Mouse (Mus musculus): Measurements from ENCODE around the gene Tsnaxip1.
"Not testable (repeated sequence)": the region's sequence is repeated elsewhere in the genome, so short reads cannot be mapped to it uniquely, and the experiment has no call there.

Gene Tsnaxip1

DNA sequence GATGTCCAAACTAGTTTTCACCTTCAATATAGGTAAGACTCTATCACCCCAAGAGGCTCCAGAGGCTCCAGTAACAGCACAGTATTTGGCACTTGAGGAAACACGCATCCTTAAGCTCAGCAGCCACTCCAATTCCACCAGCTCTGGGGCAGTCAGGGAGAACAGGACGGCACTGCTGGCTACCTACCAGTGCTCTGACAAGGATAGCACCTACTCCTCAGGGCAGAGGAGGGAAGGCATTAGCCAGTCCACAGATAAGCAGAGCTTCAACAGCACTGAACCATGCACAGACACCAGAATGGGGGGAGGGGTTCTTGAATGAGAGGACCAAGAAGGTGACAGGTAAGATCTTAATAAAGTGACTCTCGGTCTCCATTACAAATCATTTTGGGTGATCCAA lies 7.9 kb upstream of the Tsnaxip1 start:
- no peak for DNase-seq

DNA sequence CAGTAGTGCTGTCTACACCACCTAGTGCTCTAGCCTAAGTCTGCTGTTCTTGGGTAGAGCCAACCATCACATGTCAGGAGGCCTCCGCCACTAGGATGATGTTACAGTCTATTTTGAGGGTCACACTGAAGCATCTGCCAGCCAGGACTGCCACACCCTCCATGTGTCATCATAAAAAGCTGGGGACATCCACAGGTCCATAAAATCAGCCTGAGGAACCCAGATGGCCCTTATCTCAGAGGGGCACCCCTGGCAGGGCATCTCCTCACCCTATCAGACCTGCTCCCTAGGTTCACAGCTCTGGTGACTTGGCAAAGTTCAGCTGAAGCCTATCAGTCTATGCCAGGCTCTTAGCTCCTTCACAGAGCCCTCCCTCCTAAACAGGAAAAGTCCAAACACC lies 6.6 kb upstream of the Tsnaxip1 start:
- no peak for DNase-seq

DNA sequence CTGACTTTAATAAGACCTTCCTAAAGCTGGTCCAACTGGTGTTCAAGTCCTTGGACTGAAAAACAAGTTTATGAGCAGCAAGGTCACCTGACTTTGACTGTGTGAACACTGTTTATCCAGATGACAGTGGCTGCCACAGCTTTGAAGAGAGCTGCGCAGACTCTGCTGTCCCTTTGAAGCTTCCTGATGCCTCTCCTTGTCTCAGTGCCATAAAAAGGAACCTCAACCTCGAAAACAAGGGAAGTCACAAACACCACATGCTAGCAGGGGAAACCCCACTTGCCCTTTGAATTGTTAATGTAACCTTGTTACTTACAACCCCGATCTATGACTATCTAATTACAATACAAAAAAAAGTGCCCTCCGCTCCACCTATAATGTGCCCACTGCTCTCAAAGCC lies 2.0 kb upstream of the Tsnaxip1 start:
- DNase-seq = no peak

DNA sequence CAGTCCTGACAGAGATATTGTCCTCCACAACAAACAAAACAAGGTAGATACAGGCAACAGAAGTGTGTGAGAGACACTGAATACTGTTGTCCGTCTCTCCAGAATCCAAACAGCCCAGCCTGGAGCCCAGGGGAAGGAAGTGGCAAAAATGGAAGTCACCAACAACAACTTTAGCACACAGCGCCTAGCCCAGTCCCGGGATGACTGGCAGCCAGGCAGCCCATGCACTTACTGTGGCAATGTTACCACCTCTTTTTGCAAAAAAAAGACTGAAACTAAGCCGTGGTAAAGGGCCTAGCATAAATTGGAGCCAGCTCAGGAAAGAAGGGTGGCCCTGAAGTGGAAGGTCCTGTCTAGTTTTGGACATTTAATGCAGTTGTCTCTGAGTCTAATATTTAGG lies 1.2 kb upstream of the Tsnaxip1 start:
- DNase-seq = no peak

DNA sequence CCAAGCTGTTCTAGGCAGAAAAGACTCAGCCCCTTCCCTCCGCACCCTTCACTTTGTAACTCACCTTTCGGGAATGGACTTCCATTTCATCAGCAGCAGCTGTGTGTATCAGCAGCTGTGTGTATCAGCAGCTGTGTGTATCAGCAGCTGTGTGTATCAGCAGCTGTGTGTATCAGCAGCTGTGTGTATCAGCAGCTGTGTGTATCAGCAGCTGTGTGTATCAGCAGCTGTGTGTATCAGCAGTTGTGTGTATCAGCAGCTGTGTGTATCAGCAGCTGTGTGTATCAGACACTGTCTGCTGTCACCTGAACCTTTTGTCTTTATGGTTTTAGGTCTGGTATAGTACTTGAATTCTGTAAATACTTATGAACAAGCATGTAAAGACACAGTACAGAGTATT lies 6.2 kb downstream of the Tsnaxip1 start:
- not testable (repeated sequence) for DNase-seq

DNA sequence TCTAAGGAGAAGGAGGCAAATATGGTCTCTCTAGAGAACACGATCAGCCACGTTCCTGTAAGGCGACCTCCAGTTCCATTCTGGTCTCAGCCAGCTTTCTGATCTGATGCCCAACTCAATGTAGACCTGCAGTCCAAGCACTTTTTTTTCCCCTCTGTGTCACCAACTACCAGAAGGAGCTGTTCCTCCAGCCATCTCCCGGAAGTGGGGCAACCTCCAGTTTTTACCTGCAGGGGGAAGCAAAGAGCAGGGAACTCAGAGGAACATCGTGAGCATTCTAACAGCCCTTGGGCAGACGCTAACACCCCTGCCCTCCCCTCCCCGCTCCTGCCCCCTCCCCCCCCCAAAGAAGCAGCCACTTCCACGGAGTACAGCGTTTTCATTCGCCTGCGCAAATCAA lies 7.8 kb downstream of the Tsnaxip1 start:
- peak; percentile 44 for DNase-seq

DNA sequence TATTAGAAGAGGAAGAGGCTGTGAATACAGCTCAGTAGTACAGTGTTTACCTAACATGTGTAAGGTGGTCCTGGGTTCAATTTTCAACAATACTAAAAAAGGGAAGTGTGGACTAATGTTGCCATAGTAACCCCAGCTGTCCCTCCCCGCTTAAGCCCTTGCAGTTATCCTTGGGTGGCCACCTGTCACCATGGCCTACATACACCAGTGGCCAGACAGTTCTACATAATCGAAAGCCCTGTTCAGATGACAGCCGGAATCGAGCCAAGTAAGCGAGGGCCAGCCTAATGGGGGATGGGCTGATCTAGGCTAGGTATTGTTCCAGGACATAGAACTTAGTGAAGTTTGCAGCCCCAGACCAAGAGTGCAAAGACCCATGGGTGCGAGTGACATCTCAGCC lies 9.5 kb downstream of the Tsnaxip1 start:
- no peak for DNase-seq

DNA sequence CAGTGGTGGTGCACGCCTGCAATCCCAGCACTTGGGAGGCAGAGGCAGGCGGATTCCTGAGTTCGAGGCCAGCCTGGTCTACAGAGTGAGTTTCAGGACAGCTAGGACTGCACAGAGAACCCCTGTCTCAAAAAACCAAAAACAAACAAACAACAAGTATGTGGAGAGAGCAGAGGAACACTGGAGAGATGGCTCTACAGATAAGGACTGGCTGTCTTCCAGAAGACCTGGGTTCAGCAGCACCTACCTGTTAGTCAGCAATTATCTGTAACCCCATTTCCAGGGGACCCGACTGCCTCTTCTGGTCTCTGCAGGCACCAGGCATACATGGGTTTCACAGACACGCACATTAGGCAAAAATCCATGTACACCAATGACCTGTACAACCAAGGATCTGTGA lies 11.7 kb downstream of the Tsnaxip1 start:
- DNase-seq = no peak

DNA sequence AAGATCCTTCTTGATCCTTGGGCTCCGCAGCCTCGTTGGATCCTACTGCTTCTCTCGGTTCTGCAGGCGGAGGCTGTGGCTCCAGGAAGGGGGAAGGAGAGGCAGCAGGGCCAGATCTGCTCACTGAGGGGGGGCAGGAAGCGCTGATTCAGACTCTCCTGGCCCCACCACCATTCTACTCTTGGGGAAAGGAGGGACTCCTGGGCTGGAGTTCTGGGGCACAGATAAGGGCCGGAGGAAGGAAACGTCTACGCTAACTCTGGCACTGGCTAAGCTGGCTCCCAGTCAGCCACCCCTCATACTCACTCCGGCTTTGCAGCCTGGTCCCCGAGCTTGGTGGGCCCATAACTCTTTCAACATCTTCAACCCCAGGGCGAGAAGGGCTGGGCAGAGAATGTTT lies 19.1 kb downstream of the Tsnaxip1 start:
- no peak for DNase-seq

DNA sequence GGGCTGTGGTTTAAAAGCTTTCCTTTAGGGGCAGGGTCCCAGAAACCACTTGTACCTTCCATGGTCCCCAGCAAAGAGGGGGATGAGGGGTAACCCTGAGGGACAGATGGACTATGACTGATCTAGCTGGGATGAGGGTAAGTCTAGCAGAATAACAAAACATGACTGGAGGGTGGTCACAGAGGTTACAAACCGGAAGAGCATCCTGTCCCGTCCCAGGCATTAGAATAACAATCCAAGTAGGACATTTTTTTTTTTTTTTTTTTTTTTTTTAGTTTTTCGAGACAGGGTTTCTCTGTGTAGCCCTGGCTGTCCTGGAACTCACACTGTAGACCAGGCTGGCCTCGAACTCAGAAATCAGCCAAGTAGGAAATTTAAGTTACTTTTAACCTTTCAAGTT lies 22.5 kb downstream of the Tsnaxip1 start:
- no peak for DNase-seq

DNA sequence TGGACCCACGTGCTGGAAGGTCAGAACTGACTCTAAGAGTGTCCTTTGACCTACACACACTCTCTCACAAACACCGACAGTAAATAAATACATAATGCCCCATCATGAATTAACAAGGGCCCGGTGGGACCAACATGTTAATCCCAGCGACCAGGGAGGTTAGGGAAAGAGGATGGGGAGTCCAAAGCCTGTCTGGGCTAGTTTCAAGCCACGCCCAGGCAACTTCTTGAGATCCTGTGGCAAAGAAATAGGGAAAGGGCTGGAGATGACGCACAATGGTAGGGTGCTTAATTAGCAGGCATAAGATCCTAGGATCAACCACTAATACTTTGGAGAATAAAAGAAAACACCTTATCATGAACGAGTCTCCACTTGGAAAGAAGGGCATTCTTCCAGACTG lies 23.1 kb downstream of the Tsnaxip1 start:
- DNase-seq = no peak

DNA sequence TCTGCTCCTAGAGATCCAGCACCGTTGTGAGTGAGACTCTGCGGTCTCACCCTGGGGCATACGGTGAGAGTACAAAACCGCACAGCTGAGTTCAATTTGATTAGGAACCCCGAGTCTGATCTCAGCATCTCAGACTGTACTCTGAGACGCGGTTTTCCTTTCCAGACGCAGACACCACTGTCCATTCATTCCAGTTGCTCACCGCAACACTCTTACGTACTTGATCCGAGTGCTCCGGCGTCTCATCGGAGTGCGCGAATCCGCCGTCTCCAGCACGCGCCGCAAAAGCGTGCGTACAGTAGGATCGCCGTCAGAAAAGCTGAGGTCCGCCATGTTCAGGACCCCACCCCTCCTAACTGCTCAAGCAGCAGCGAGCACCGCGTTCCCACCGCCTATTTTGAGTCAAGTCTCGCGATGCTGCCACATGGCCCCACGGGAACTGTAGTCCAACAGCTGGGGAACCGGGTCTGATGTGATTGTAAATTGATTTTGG lies 24.2 kb downstream of the Tsnaxip1 start:
- peak; percentile 91 for DNase-seq

DNA sequence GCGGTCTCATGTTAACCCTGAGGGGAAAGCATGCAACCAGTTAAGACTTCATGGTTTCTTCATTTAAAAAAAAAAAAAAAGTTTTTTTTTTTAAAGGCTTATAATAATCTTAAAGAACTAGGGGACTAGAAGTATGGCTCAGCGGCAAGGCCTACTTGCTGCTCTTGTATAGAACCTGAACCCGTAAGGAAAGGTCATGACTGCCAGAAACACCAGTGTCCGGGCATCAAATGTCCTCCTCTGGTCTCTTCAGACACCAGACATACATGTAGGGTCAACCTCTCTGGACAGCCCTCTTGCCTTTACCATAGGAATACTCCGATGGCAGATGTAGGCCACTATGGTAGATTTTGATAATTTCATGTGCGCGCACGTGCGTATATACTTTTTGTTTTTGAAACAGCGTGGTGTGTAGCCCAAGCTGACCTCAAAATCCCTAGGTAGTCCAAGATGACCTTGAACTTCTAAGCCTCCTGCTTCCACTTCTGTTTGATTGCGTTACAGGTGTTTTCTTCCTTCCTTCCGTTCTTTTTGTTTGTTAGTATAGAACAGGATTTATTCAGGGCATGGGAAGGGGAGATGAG lies 24.7 kb downstream of the Tsnaxip1 start:
- DNase-seq = no peak

DNA sequence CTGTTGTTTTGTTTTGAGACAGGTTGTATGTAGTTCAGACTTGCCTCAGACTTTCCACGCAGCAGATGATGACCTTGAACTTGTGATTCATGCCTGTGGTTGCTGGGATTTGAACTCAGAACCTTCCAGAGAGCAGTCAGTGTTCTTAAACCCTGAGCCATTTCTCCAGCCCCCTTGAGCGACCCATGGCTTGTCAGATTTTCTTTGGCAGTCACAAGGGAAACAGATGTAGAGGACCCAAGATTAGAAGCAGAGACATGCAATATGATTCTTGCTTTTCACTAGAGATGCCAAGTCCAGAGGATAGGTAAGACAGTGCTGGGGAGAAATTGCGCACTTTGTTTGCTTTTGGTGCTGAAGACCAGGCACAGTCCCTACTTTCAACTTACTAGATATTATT lies 25.6 kb downstream of the Tsnaxip1 start, which contains the start of gene Cenpt:
Cenpt (minus strand) TSS at position 101 of the 400 bp plus-strand sequence.
- no peak for DNase-seq

DNA sequence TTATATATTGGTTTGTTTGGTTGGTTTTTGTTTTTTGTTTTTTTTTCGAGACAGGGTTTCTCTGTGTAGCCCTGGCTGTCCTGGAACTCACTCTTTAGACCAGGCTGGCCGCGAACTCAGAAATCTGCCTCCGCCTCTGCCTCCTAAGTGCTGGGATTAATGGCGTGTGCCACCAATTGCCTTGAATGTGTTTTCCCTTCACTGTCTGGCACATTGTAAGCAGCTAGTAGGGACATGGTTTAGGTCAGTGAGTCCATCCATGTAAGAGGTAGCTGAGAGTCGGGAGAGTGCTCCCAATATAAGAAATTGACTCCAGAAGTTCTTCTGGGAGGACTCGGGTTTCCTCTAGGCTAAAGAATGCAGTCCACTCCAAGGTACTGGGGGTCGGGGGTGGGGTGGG lies 26.8 kb downstream of the Tsnaxip1 start:
- no peak for DNase-seq

DNA sequence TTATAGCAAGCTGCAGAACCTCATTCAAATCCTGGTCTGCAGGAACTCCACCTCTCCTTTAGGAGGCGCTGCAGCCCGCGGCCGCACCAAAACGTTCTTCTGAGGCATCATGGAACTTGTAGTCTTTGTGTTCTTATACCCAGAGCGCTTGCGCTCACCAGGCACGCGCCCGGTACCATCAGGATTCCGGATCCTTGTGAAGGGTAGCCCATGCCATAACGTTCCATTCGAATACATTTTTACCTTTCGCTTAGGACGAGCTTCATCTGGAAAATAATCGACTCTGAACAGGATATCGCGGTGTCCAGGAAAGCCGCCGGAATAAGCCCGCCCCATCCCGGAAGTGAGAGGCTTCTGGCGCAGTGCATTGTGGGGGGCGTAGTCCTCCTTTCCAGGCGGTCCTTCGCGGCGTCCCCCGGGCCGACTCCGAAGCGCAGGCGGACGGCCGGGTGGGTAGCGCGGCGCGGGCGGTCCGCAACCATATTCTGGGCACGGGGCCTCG lies 27.2 kb downstream of the Tsnaxip1 start, which contains the start of gene Thap11:
Thap11 (plus strand) TSS at position 418 of the 502 bp plus-strand sequence.
- peak; percentile 89 for DNase-seq

DNA sequence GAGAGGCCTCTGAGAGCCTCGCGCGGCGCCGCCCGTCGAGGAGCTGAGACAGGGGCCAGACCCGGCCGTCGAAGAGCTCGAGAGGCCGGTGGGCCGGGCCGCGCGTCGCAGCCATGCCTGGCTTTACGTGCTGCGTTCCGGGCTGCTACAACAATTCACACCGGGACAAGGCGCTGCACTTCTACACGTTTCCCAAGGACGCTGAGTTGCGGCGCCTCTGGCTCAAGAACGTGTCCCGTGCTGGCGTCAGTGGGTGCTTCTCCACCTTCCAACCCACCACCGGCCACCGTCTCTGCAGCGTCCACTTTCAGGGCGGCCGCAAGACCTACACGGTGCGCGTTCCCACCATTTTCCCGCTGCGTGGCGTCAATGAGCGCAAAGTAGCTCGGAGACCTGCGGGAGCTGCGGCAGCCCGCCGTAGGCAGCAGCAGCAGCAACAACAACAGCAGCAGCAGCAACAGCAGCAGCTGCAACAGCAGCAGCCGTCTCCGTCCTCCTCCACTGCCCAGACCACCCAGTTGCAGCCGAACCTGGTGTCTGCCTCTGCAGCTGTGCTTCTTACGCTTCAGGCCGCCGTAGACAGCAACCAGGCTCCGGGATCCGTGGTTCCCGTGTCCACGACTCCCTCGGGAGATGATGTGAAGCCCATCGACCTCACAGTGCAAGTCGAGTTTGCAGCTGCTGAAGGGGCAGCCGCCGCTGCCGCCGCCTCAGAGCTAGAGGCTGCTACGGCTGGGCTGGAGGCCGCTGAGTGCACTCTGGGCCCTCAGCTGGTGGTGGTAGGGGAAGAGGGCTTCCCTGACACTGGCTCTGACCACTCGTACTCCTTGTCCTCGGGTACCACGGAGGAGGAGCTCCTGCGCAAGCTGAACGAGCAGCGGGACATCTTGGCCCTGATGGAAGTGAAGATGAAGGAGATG lies 28.0 kb downstream of the Tsnaxip1 start:
- DNase-seq = peak; percentile 40

DNA sequence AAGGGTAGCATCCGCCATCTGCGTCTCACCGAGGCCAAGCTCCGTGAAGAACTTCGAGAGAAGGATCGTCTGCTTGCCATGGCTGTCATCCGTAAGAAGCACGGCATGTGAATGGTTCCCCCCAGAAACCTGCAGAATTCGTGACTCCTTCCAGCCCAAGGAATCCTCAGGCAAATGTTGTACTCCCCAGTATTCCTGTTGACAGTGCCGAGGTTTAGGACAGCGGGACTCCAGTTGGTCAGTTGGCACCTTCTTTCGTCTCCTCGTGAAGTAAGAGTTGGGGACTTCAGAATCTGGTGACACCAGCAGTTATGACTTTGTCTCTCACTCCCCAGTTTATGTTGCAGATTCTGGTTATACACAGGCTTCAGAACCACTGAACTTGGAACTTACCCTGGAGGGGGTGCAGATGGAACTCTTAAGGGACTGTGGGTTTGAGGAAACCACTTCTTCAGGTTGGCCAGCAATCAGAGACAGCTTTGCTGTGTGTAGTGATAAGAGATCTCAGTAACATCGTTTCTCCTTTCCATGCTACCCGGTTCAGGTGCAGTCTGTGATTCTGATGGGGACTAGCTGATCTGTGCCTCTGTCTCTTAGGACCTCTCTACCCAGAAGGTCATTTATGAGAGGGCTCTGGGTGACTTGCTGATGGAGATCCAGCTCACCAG lies 28.8 kb downstream of the Tsnaxip1 start:
- no peak for DNase-seq

DNA sequence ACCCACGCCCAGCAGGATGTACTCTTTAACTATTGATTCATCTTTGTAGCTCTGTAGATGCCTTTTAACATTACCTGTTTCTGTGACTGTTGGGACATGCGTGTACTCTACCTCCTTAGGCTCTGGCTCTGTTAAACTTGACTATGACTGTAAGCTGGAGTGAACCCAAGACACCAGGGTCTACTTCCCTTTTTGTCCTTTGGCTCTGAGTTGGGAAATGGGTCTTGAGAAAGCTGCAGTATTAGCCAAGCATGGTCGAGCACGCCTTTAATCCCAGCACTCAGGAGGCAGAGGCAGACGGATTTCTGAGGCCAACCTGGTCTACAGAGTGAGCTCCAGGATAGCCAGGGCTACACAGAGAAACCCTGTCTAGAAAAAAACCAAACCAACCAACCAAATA lies 31.0 kb downstream of the Tsnaxip1 start:
- no peak for DNase-seq

DNA sequence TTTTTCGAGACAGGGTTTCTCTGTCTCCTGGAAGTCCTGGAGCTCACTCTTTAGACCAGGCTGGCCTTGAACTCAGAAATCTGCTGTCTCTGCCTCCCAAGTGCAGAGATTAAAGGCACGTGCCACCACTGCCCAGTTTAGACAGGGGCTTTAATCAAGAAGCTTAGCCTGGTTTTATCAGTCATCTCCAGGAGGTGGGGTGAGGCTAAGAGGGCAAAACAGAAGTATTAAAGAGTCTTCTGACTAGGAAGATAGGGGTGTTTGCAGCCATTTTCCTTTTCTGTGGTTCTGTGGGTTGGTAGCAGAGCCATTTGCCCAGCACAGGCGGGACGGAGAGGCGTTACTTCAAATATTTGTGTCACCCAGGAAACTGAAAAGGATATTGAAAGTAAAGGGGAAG lies 31.8 kb downstream of the Tsnaxip1 start:
- no peak for DNase-seq

DNA sequence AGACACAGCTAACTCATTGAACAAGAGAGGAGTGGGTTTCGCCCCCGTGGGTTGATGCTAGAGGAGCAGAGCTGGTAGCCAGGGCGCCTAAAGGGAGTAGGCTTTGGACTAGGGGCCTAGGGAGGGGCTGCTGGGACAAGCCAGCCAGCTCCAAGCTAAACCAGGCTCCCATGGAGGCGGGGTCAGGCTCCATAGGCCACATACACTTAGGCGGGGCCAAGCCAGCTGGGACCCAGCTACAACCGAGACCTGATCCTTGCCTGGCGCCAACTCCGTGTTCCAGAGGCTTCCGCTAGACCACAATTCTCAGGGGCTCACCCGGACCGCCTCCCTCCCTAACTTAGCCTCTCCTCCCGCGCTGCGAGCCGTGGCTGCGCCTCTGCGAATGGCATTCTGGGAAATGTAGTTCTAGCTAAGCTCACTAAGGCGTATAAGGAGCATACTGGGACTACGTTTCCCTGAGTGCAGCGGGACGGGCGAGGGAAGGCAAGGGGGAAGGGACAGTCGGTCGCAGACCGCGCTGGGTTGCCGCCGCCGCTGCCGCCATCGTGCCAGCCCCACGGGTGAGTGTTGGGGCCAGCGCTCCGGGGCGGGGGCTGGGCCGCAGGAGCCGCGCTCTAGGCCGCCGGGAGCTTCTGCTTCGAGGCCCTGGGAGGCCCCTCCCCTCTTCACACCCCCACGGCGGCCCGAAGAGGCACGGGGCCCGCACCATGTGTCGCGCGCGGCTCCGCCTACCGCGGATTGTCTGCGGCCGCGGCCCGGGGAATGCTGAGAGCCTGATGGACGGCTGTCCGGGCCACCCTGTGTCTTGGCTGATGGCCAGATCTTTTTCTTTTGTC lies 32.8 kb downstream of the Tsnaxip1 start, which contains the start of gene Nutf2:
Nutf2 (plus strand) TSS at position 438 of the 839 bp plus-strand sequence.
- peak; percentile 97 for DNase-seq

DNA sequence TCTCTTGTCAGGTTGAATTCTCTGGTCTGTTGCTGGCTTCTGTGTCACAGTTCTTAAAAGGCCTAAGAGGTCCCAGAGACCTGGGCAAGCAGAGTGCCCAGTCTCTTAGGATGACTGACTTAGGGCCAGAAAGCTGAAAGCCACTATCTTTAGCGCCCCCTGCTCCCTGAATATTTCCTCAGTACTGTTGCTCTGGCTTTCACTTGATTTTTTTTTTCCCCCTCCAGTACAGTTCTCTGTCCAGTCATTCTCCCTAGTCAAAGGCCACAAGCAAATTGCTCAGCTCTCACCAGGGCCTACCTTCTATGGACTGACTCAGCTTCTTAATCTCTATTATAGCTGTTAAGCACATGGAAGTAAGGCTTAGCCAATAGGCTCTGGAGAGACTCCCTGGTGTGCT lies 34.4 kb downstream of the Tsnaxip1 start:
- DNase-seq = no peak

Data from layer of hippocampus, adult 9-11 months (tissue).